Mouse (Mus musculus) cerebellum, adult 11 months (tissue): ENCODE measurements around the gene Tlnrd1.

ENCODE experiments used
- DNase-seq: peaks from one replicate; pipeline ENCODE4 v3.0.0; 2022

The Tlnrd1 gene

DNA sequence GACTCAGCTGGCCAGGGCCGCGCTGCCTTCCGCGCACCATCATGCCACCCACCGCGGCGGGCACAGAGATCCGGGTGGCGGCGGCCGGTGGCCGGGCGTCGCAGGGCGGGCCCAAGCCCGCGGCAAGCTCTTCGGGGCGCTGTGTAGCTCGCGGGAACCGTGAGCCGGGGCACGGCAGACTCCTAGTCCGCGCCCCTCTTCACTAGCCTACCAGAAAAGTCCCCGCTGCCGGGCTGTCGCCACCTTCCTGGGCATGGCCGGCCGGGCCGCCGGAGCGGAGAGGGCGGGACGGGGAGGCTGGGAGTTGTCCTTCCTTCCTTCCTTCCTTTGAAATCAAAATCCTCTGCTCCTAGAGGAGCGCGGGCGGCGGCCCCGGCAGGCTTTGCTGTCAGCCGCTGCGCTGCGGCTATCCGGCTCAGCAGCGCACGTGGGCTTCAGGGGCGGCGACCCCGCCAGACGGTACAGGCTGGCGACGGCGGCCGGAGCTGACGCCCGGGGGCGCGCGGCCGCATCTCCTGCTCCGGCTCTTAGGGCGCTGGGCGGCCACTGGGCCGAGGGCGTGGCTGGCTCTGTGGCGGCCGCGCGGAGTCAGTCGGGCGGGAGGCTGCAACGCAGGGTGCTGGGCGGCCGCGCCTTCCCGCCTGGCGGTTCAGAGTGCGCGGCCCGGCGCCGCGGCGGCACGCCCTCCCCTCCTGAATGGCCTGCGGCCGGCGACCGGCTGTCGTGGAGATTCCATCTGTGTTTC lies 657 bp downstream of the Tlnrd1 start:
- no peak for DNase-seq

DNA sequence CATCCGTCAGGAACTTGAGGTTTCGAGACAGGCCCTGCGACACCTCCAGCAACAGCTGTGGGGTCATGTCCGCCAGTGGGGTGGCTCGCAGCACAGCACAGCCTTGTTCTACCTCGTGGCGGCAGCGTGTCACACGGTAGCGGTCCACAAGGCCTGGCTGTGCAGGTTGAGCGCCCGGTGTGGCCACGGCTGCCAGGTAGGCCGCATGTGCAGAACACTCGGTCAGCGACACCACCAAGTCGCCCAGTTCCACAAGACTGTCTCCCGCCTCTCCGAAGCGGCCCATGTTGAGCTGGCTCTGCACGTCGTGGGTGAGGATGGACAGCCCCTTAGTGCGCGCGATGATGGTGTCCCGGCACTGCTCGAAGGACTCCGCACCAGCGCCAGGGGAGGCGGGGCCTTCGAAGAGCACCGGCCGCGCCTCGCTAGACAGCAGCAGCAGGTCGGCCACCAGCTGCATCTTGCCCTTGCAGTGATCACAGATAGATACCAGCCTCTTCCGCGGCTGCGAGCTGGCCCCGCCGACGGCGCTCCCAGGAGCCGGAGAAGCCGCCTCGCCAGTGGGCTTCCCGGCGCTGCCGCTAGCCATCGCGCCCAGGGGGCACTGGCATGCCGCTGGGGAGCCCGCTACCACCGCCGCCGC lies 1.4 kb downstream of the Tlnrd1 start:
- DNase-seq, result peak; percentile 46

DNA sequence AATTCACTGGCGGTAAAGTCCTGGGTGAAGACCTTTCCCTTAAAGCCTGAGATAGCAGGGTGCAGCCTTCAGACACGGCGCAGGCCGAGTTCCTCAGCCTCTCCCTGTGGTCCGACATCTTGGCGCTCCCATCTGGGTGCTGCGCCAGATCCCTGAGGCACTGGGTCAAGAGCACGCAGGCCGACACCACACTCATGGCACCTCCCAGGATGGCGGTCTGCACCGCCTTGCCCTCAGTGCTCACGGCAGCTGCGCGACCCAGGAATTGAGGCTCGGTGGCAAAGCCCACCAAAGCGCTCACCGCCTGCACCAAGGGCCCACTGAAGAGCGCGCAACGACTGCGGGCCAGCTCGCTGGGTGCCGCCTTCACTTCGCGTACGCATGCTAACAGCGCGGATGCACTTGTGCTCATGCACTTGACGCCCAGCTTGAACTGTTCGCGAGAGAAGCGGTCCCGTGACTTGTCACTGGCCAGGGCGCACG lies 1.9 kb downstream of the Tlnrd1 start:
- peak; percentile 42 for DNase-seq

DNA sequence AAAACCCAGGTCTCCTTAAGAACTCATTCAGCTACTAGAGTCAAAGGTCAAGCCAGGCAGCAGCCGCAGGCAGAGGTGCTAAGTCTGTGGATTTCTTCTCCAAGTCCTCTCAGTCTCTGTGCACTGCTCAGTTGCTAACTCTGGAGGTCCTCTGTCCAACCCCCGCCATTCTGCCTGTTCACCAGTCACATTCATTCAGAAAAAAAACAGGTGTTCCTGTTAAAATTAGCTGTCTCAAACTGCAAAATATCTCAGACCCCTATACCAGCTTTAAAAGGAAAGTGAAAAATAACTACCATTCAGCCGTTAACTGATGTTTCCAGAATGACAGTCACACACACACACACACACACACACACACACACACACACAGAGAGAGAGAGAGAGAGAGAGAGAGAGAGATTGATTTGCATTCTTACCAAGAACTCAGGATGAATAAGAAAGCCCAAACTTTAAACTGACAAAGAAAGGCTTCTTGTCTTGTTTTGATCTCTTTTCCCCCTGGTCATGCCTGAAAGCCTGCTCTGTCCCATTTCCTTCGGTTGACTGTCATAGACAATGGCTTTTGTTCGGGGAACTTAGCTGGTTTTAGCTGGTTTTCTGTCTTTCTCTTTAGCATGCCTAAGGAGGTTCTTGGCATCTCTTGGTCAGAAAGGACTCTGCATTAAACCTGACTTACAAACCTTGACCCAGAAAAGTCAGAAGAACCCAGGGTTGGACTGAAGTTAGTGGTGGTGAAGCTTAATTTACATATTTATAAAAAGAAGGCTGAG lies 5.2 kb downstream of the Tlnrd1 start:
- DNase-seq, result no peak

DNA sequence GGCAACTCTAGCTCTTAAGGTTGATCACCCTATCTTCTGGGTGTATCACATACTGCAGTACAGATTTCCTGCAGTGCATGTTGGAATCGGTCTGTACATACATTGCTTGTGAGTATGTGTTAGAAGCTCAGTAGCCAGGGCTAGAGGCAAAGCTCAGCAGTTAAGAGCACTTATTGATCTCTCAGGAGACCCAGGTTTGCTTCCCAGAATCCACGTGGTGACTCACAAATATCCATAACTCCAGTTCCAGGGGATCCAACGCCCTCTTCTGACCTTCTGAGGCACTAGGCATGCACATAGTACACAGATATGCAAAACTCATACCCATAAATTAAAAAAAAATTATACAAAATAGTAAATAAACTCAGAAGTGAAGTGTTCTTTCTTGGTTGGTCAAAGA lies 7.0 kb downstream of the Tlnrd1 start:
- no peak for DNase-seq

DNA sequence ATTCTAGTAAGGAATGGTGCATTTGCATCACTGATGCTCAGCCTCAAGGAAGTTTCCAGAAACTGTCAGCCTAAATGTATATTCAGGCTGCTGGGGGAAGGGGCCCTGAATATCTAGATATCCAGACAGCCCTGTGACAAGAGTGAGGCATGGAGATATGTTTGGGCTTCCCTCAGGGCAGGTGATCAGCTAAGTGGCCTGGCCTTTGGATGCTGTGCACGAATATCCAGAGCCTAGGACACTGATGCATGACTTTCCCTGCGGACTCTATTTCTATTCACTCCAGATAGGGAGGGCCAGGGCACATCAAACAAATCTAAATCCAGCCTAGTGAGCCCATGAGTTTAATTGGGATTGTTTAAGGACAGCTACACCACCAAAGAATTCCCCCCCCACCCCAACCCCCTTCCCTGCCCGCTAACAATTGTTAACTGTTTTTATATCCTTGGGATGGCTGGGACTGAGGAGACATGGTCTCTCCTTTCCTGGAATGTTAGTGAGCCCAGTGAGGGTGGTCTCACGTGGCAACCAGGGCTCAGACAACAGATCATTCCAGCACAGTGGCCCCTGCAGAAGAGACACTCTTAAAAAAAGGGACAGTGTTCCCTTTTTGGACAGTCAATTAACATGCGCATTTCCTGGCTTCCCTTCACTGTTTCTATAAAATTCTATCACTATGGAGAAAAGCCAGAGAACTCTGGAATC lies 14.1 kb downstream of the Tlnrd1 start:
- no peak for DNase-seq

DNA sequence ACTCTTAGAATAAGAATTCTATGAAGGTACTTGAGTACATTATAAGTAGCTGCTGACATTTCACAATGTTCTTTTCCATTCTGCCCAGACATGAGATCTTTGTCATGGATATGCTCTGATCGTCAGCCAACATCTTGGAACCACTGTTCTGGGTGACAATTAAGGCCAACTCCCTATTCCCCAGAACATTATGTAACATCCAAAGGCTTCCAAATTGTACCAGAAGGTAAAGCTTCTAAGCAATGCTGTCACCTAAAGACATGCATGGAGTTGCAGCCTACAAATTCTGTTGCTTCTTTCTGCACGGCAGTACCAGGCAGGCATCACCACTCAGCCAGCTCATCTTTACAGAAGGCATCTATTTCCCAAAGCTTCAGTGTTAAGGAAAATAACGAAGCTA lies 15.9 kb downstream of the Tlnrd1 start:
- DNase-seq, result no peak

DNA sequence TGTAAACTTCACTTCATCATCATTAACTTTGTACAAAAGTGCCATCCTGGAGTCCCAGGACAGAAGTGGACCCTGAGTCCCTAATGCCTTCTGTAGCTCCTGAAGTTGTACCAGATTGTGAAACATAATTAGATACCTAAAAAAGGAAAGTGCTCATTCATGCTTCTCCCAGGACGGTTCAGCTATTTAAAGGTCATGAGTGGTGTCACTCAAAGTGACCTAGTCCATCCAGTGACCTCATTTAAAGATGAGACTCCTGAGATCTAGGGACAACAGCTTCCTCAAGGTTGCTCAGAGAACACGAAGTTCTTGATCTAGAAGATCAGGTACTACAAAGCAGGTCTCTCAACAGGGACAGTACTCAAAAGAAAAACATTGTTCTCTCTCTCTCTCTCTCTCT lies 20.6 kb downstream of the Tlnrd1 start:
- no peak for DNase-seq

DNA sequence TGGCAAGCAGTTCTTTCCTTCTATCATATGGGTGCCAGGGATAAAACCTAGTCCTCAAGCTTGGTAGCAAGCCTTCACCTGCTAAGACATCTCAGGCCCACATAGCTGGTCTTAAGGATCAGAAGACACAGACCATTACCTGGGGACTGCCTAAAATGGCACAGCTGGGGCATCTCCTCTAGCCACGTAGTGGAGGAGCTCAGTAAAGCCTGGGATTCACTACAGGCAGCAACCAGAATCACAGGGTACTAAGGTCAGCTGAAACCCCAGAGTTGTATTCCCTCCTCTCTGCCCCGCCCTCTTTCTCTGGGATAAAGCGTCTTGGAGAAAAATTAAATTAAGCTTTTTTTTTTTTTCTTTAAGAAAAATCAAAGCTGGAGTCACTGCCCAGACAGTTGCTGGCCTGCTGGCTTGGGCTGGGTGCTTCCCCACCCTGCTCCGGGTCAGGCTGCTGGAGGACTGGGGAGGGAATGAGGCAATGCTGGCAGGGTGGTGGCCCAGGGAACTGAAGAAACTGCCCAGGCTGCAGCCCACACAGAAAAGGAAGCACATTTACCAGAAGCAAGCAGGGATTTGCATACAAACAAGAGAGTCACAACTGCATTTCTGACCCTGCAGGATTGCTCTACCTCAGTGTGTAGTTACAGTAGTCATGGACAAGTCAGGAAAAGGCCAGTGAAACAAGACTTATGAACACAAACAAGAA lies 24.6 kb downstream of the Tlnrd1 start:
- no peak for DNase-seq

DNA sequence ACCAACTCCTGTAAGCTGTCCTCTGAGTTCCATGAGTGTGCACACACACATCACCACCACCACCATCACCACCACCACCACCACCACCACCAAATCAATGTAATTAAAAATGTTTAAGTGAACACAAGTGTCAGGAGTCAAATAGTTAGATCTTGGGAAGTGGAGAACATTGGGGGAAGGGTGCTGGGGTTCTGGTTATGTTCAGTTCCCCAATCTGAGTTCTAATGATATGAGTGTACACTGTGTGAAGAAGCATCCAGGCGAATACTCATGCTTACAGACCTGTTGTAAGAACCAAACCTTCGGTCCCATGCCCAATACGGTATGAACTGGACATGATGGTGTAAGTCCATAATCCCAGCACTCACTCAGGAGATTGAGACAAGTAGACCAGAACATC lies 26.2 kb downstream of the Tlnrd1 start:
- no peak for DNase-seq

DNA sequence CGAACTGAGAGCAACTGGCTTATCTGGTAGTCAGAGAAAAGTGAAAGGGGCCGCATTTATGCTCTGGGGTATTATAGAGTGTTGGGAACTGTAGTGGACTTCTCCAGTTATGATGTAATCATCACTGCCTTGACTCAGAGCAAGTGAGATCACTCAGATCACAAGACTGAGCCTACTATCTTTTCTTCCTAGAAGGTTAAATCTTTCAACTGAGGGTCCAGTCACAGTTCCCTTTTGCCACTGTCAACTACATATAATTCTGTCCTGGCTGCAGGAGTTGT lies 27.0 kb downstream of the Tlnrd1 start:
- no peak for DNase-seq

DNA sequence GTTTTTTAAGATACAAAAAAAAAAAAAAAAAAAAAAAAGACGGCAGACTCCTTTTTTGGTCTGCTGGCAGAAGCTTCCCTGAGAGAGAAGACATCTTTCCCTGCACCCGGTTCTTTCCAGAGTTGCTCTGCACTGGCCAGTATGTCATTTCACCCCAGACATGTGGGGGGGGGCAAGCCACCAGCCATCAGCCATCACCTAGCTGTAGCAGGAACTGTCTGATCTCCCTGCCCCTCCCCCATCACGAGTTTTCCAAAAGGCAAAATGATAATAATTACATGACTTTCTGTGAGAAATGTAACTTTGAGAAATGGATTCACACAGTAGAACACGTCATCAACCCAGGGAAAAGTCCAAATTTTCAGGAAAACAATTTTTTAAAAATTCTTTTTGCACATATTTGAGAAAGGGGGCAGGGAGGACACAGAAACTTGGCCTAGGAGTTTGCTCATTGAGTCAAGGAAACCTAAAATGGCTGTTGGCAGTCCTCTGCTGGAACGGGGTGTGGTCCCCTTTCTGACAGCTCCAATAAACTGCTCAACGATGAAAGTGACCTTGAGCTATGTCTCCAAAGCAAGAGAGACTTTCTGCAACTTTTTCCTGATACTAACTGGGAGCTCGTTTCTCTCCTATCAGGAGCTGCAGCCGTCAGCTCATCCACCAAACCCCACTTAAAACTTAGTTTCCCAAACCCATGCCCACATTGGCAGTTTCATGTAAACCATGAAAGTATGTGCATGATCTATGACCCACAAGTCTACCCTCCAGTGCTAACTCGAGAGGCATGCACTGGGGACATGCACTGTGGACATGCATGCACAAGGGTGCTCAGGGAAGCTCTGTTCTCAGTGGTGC lies 27.5 kb downstream of the Tlnrd1 start:
- no peak for DNase-seq

DNA sequence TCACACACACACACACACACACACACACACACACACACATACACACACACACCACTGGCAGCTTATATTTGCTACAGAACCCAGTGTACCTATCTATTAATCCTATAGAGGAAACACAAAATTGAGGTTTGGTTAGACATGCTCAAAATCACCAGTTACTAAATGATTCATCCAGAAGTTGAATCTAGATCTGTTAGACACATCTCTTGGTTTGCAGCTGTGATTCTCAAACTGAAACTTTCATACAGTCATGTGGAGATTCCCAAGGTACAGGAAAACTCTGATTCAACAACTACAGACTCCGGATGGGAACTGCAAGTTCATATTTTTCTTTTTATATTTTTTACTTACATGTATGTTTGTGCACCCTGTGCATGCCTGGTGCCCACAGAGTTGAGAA lies 28.9 kb downstream of the Tlnrd1 start:
- DNase-seq, result no peak

DNA sequence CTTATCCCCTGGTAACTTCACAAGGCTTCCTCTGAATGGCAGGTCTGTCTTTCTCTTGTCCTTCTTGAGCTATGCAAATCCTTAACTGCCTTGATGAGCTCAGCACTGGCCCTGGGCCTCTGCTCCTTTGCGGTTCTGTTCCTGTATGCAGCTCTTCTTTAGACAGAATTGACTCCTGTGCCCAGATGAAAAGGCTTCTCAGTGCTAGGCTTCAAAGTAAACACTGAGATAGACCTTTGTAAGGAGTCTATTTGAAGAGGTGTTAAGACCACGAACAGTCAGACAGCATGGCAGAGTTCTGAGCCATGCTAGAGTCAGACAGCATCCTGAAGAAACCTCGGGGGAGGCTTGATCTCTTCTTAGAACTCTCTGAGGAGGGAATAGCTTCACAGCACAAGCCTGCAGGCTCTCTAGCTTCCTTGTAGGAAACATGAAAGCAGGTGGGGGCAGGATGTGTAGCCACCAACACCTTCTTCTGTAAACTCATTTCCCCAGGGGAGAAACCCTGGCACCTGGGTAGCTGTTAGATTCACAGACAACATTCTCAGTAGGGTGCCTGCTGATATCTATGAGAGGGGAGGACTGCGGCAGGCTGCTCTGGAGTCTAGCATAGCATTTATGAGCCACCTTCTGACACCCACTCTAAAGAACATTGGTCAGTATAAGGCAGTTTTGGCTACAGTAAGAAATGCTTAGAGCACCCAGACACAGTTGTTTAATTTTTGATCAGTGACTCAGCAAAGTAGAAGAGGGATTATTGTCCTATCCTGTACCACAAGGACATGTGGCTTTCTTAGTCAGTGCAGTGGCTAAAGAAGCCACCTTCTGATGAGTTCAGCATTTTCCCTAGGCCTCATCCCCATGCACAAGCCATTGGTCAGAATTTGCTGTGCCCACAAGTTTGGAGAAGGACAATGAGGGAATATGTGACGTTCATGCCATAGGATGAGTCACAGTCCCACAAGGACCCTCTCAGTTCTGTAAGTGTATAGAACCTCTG lies 31.4 kb downstream of the Tlnrd1 start:
- no peak for DNase-seq

DNA sequence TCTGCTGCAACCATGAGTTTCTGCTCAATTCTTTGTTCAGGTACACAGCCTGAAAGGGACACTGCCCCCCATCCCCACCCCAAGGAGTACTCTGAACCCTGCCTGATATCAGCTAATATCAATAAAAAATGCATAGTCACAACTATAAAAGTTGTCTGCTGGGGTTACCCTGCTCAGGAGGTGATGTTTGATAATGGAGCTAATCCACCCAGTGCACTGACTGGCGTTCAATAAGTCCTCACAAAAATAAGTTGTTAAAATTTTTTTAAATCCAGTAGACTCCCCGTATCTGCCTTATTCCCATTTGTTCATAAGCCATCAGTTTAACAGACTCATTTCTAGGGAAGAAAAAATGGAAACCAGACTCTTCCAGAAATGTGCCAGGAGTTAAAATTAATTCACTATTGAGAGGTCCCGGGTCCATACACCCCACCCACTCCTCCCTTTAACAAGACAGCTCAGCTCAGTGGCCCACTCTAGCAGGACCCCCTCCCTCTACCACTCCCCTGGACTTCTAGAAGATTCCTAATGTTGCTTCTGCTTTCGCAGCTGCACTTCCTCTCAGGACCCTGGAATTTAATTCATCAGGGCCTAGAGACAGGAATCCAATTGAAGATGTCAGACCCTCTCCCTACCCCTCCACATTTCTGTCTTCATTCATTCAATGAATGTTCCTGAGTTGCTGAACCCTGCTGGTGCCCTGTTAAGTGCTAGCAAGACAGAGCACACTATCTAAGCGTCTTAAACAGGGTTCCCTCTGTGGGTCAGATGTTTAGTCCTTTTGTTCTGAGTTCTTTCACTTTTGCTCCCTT lies 32.3 kb downstream of the Tlnrd1 start:
- DNase-seq, result no peak

DNA sequence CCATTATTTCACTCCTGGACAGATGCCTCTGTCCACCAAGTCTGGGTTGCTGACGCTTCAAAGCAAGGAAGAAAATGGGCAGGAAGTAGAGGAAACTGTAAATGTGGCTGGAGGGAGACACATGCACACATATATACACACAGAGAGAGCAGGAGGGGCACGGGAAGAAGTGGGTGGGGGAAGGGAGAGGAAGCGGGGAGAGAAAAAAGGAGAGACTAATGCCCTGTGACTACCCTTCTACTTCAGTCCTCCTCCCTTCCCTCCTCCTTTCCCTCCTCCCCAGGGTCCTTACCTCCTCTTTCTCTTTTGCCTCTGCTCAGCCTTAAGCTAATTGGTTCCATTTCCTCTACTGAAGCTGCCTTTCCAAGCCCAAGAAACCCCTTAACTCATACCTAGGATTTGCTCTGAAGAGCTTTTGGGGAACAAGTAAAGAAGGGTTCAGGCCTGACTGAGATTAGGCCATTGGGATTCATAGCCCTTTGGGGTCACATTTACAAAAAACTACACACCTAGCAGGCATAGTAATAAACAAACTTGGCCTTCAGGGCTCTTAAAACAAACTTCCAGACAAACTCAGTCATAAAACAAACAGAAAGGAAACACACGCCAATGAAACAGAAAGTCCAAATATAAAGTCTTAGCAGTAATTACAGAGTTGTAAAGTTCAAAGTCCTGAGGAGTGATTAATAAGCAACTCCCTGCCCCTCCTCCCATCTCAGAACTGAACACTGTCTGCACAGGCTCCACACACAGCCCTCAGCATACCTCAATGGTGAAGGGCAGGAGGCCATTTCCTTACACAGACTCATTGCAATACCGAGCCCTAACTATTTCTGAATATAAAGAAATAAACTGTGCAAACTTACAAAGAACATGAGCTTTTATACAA lies 36.7 kb downstream of the Tlnrd1 start:
- DNase-seq, result no peak

DNA sequence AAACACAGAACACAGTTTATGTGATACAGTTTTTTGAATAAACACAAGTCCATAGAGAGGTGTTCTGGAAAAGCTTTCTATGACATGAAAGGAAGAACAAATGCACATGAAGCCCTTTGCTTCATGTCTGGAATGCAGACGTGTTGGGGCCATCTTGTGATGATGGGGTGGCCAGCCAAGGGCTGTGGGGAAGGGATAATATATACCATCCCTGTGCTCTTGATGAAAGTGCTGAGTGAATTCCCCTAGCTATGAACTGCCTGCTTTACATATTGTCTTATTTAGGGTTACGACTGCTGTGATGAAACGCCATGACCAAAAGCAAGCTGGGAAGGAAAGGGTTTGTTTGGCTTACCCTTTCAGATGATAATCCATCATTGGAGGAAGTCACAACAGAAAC lies 39.3 kb downstream of the Tlnrd1 start:
- no peak for DNase-seq

DNA sequence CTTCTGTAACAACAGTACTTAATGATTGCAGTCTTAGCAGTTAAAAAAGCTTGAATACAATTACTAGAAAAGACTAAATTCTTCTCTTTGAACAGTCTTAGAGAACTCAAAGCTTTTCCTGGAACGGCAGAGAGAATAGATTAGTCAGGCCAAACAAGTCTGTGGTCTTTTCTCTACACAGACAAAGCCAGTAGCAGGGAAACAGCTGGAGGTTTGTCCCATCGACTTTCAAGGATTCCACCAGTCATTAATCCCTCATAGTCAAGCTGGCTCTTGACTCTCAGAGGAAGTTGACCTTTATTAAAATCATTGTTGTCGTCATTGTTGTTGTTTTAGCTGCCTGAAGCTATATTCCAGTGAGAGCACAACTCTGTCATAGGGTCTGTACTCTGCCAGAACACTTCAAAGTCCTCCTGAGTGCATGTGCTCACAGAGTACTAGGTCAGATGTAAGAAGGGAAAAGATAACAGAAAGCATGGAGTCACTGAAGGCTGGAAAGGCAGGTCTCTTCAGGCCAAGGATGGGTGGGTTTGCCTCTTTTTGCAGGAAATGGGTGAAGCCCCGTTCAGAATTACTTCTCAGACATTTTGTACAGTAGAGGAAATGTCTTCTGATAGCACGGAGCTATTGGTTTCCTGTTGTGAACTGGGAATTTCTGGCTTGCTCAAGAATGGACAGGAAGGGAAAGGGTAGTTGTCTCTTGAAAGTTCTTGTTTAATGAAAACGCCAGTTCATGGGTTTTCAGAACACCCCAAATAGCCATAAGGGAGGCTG lies 41.4 kb downstream of the Tlnrd1 start:
- DNase-seq, result no peak
